Mouse (Mus musculus): ENCODE results near the gene Cpxm1. TPM values are rescaled to one million over a fixed set of nuclear protein-coding genes. Genes with fewer than 3 reads are reported as not detected.

Gene Cpxm1
- total and polyA plus RNA-seq, 3 experiments, result 6.5 to 10.7 TPM; not detected in 1

DNA sequence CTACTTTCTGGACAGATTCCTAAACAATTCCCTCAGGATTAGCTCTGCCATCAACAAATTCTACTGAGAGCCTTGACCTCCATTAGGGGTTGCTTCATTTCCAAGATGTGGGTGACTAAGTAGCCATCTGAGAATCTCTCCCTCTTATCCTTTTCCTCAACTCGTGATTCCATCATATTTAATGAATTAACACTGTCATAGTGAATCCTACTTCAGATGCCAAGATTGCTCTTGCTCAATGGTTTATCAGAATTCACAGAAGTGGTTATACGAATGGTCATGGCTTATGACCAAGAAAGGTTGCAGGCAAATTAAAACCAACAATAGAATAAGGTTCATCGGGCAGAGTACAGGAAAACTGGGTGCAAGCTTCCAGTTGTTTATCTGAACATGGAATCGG is 4.5 kb upstream of the Cpxm1 start:
- H3K9me3 ChIP-seq (replicated peaks; ENCODE audit: insufficient read depth, low read length), result no peaks in the 10 kb centered on the region
- H3K9ac ChIP-seq (ENCODE audit: control insufficient read depth, low read depth, low read length, poor library complexity, severe bottlenecking), result no peak overlapping the region
- no peak for TF ChIP-seq GATA1 (IDR thresholded peaks at IDR 0.05; ENCODE audit: low read depth, low read length)
- TF ChIP-seq USF1 (IDR thresholded peaks at IDR 0.05; ENCODE audit: low read depth, low read length), result no peak
- no peak for TF ChIP-seq ZMIZ1 (IDR thresholded peaks at IDR 0.05; ENCODE audit: low read depth, low read length)
- no peak for TF ChIP-seq UBTF (IDR thresholded peaks at IDR 0.05; ENCODE audit: borderline replicate concordance, insufficient read depth, low read depth, low read length)
- TF ChIP-seq ZC3H11A (IDR thresholded peaks at IDR 0.05; ENCODE audit: low read depth, low read length), result no peak
- TF ChIP-seq E2F4 (IDR thresholded peaks at IDR 0.05; ENCODE audit: borderline replicate concordance, low read depth, low read length), result no peak
- TF ChIP-seq EP300 (IDR thresholded peaks at IDR 0.05; ENCODE audit: low read depth in 1 of 2, low read length in 2 of 2), result no peak
- no peak for TF ChIP-seq RAD21 (IDR thresholded peaks at IDR 0.05; ENCODE audit: low read depth, low read length)
- TF ChIP-seq SMC3 (IDR thresholded peaks at IDR 0.05; ENCODE audit: low read depth, low read length), result no peak
- no peak for TF ChIP-seq ZKSCAN1 (IDR thresholded peaks at IDR 0.05; ENCODE audit: low read depth, low read length)
- TF ChIP-seq NRF1 (IDR thresholded peaks at IDR 0.05; ENCODE audit: insufficient read depth, low read depth, low read length, poor library complexity, severe bottlenecking), result no peak
- TF ChIP-seq ZNF384 (IDR thresholded peaks at IDR 0.05; ENCODE audit: low read depth, low read length), result no peak
- no peak for TF ChIP-seq CHD2 (IDR thresholded peaks at IDR 0.05; ENCODE audit: low read length)
- no peak for TF ChIP-seq MAX (IDR thresholded peaks at IDR 0.05; ENCODE audit: low read length)
- no peaks in the 10 kb centered on the region; a peak in 1 of 4 replicates for H3K36me3 ChIP-seq (ENCODE audit: control insufficient read depth in 1 of 2, insufficient read depth in 2 of 2, low read length in 2 of 2)
- 0 out of 4 replicates have a peak, but pooled peaks cover 0 to 2% of the 10 kb centered on the region in 2 experiments for H3K27me3 ChIP-seq (ENCODE audit: control insufficient read depth in 1 of 2, insufficient read depth in 2 of 2, low read length in 2 of 2)
- H3K79me2 ChIP-seq (ENCODE audit: control insufficient read depth, insufficient read depth, low read length, poor library complexity), result no peaks in the 10 kb centered on the region; the same call in 1 of the 2 replicates
- DNase-seq (ENCODE audit: low read depth, low spot score), result no peak
- no peak overlapping the region for H3K27ac ChIP-seq (ENCODE audit: control insufficient read depth, low read depth, low read length)
- no peak overlapping the region for H3K4me3 ChIP-seq (ENCODE audit: control insufficient read depth in 1 of 2, insufficient read depth in 1 of 2, low read depth in 2 of 2, low read length in 2 of 2)
- peaks cover under 1 to 5% of the 10 kb centered on the region in 2 experiments; a peak in 3 of 4 replicates for H3K4me1 ChIP-seq (ENCODE audit: control insufficient read depth in 1 of 2, insufficient read depth in 2 of 2, low read length in 2 of 2)

- no peak overlapping the region for H3K4me3 ChIP-seq (ENCODE audit: control insufficient read depth in 1 of 2, insufficient read depth in 1 of 2, low read depth in 2 of 2, low read length in 2 of 2)
- H3K79me2 ChIP-seq (ENCODE audit: control insufficient read depth, insufficient read depth, low read length, poor library complexity), result no peaks in the 10 kb centered on the region; the same call in 1 of the 2 replicates
- no peak overlapping the region for H3K9ac ChIP-seq (ENCODE audit: control insufficient read depth, low read depth, low read length, poor library complexity, severe bottlenecking)
- 0 out of 4 replicates have a peak, but pooled peaks cover 0 to 2% of the 10 kb centered on the region in 2 experiments for H3K27me3 ChIP-seq (ENCODE audit: control insufficient read depth in 1 of 2, insufficient read depth in 2 of 2, low read length in 2 of 2)
- H3K9me3 ChIP-seq (replicated peaks; ENCODE audit: insufficient read depth, low read length), result no peaks in the 10 kb centered on the region
- peaks cover 5 to 7% of the 10 kb centered on the region in 2 experiments; a peak in 3 of 4 replicates for H3K4me1 ChIP-seq (ENCODE audit: control insufficient read depth in 1 of 2, insufficient read depth in 2 of 2, low read length in 2 of 2)
- no peak overlapping the region for H3K27ac ChIP-seq (ENCODE audit: control insufficient read depth, low read depth, low read length)
- H3K36me3 ChIP-seq (ENCODE audit: control insufficient read depth in 1 of 2, insufficient read depth in 2 of 2, low read length in 2 of 2), result peaks cover 0 to 3% of the 10 kb centered on the region in 2 experiments; a peak in 1 of 4 replicates
- TF ChIP-seq GABPA (IDR thresholded peaks at IDR 0.05; ENCODE audit: low read depth, low read length) (no peak), ELF1 (IDR thresholded peaks at IDR 0.05; ENCODE audit: low read depth, low read length) (no peak), MAFK (IDR thresholded peaks at IDR 0.05; ENCODE audit: borderline replicate concordance, low read depth, low read length) (no peak), USF1 (IDR thresholded peaks at IDR 0.05; ENCODE audit: low read depth, low read length) (no peak), RCOR1 (IDR thresholded peaks at IDR 0.05; ENCODE audit: low read depth, low read length) (no peak), NRF1 (IDR thresholded peaks at IDR 0.05; ENCODE audit: insufficient read depth, low read depth, low read length, poor library complexity, severe bottlenecking) (no peak), JUND (IDR thresholded peaks at IDR 0.05; ENCODE audit: low read depth, low read length) (no peak), E2F4 (IDR thresholded peaks at IDR 0.05; ENCODE audit: borderline replicate concordance, low read depth, low read length) (no peak), USF2 (IDR thresholded peaks at IDR 0.05; ENCODE audit: borderline replicate concordance in 1 of 2, insufficient read depth in 1 of 2, low read depth in 1 of 2, low read length in 2 of 2) (no peak), MXI1 (IDR thresholded peaks at IDR 0.05; ENCODE audit: low read depth, low read length) (no peak)
- no peak for DNase-seq (ENCODE audit: low read depth, low spot score)
Observed at GRCm38 (mm10) chr2:130400046-130400445, 2.7 kb upstream of the Cpxm1 start.

All from MEL (cell line).